ENCODE assay signal across 15 mouse cellular contexts in the genomic region with DNA sequence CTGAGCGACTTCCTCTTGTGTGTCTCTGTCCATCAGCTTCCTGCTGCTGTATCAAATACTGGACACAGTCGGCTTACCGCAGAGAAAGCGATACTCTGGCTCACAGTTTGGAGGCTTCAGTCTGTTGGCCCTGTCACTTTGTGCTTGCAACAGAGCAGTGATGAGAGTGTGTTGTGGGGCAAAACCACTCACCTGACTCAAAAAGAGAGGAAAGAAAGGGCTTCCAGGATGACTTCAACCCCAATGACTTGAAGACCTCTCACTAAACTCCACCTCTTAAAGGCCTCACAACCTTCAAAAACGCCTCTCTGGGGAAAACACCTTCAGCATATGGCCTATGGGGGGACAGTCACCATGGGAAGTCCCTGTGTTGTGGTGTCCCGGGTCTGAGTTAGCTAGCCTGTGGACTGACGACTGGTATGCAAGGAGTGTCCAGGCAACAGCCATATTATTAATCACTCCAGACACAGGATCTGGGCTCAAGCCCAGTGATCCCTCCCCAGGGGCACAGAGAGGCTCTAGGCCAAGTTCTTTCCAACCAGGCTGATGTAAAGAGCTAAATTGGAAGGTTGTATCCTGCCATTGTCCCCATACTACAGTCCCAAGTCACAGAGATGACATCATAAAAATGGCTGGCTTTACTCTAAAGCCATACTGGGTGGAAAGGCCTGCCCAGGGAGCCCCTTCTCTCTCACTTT. TPM values are rescaled to one million over a fixed set of nuclear protein-coding genes. Genes with fewer than 3 reads are reported as not detected.
DNase-seq lines count a peak whose midpoint lies in the region; ATAC-seq lines count a peak whose summit lies in the region.
"Had no signal": no experiment of that assay in that cellular context is flagged by ENCODE, and none has a peak within 500 bp of the region (broad histone marks: within the 10 kb centered on the region; RNA-seq: fewer than 3 reads in every experiment).

No protein-coding gene starts in this region.

- H3K36me3 ChIP-seq in heart, embryonic 13.5 days, result no peaks in the 10 kb centered on the region
- no peaks in the 10 kb centered on the region for H3K36me3 ChIP-seq in forebrain, embryonic 12.5 days (replicated peaks)
- H3K36me3 ChIP-seq: G1E; hindbrain, embryonic 10.5 days; liver, embryonic 15.5 days; neural tube, embryonic 12.5 days had no signal

- peaks cover 6% of the 10 kb centered on the region; the same call in 1 of the 2 replicates for H3K9me3 ChIP-seq in heart, embryonic 13.5 days
- H3K9me3 ChIP-seq in forebrain, embryonic 12.5 days, result no peaks in the 10 kb centered on the region
- H3K9me3 ChIP-seq: G1E; liver, embryonic 15.5 days; neural tube, embryonic 12.5 days had no signal

- peak overlapping the region; percentile 25; the same call in 1 of the 2 replicates for H3K27ac ChIP-seq in heart, embryonic 13.5 days (replicated peaks)
- no peak overlapping the region for H3K27ac ChIP-seq in forebrain, embryonic 12.5 days
- H3K27ac ChIP-seq: hindbrain, embryonic 10.5 days; liver, embryonic 15.5 days; neural tube, embryonic 12.5 days had no signal

- ATAC-seq in heart, embryonic 13.5 days (ENCODE audit: extremely low read depth, insufficient number of reproducible peaks, low FRiP score, low TSS enrichment), result no peak
- no peak for ATAC-seq in forebrain, embryonic 12.5 days (ENCODE audit: low FRiP score)
- ATAC-seq: forebrain, embryonic 14.5 days had no signal

- 80% methylated on average over 7 of the region's 7 CpGs for WGBS in heart, embryonic 13.5 days
- WGBS in forebrain, embryonic 12.5 days, result 87% methylated on average over 7 of the region's 7 CpGs

- H3K27me3 ChIP-seq in heart, embryonic 13.5 days (replicated peaks), result no peaks in the 10 kb centered on the region
- no peaks in the 10 kb centered on the region for H3K27me3 ChIP-seq in forebrain, embryonic 12.5 days
- H3K27me3 ChIP-seq: liver, embryonic 15.5 days; neural tube, embryonic 12.5 days had no signal

- H3K9ac ChIP-seq in heart, embryonic 13.5 days, result no peak overlapping the region
- no peak overlapping the region for H3K9ac ChIP-seq in forebrain, embryonic 12.5 days
- H3K9ac ChIP-seq: liver, embryonic 15.5 days; neural tube, embryonic 12.5 days had no signal

- no peak overlapping the region for H3K4me3 ChIP-seq in heart, embryonic 13.5 days
- no peak overlapping the region for H3K4me3 ChIP-seq in forebrain, embryonic 12.5 days (replicated peaks)
- H3K4me3 ChIP-seq: hindbrain, embryonic 10.5 days; liver, embryonic 15.5 days; neural tube, embryonic 12.5 days had no signal

- no peak overlapping the region for H3K4me2 ChIP-seq in heart, embryonic 13.5 days
- no peak overlapping the region for H3K4me2 ChIP-seq in forebrain, embryonic 12.5 days
- H3K4me2 ChIP-seq: liver, embryonic 15.5 days; neural tube, embryonic 12.5 days had no signal

- peaks cover 8% of the 10 kb centered on the region for H3K4me1 ChIP-seq in heart, embryonic 13.5 days
- peaks cover 3% of the 10 kb centered on the region; the same call in 1 of the 2 replicates for H3K4me1 ChIP-seq in forebrain, embryonic 12.5 days
- H3K4me1 ChIP-seq: neural tube, embryonic 12.5 days had no signal

- peak; percentile 33 for DNase-seq in kidney, adult 9 months
- no peak for DNase-seq in kidney, adult 18-20 months
- peak; percentile 68 for DNase-seq in adipocyte (ENCODE audit: low spot score)
- DNase-seq in kidney, postnatal 14 days, result peak; percentile 53
- DNase-seq in cerebellum, adult 18-20 months, result no peak
- DNase-seq: cerebellum, adult 8-10 months; midbrain, embryonic 14.5 days; retina, postnatal 1 day had no signal

RNA-seq across cellular contexts. Expression of gene Itpripl2, which starts 16.6 kb away (rescaled TPM):
- polyA plus RNA-seq in heart, embryonic 13.5 days (2015; fragmentation: Nextera tagmentation; extraction: Ambion mirVana), result 2.9 and 3.2 TPM in 2 replicates
- 1.0 and 1.3 TPM in 2 replicates for polyA plus RNA-seq in forebrain, embryonic 12.5 days (2016; fragmentation: Nextera tagmentation; extraction: Ambion mirVana)
- polyA plus RNA-seq: G1E had no signal

RNA-seq across cellular contexts. Expression of gene Syt17, which starts 27.1 kb away (rescaled TPM):
- polyA plus RNA-seq in heart, embryonic 13.5 days (2015; fragmentation: Nextera tagmentation; extraction: Ambion mirVana), result 0.82 and 1.7 TPM in 2 replicates
- 3.4 and 4.0 TPM in 2 replicates for polyA plus RNA-seq in forebrain, embryonic 12.5 days (2016; fragmentation: Nextera tagmentation; extraction: Ambion mirVana)
- polyA plus RNA-seq: G1E had no signal

RNA-seq across cellular contexts. Expression of gene Coq7, which starts 58.0 kb away (rescaled TPM):
- 145 and 178 TPM in 2 replicates for polyA plus RNA-seq in heart, embryonic 13.5 days (2015; fragmentation: Nextera tagmentation; extraction: Ambion mirVana)
- polyA plus RNA-seq in forebrain, embryonic 12.5 days (2016; fragmentation: Nextera tagmentation; extraction: Ambion mirVana), result 96.9 and 98.7 TPM in 2 replicates

Comparison
In these comparisons a context has a peak if more than half of its experiments do, and no peak if none do; other contexts are left out.
1. DNase-seq: peak in kidney, adult 9 months (single experiment), adipocyte (single experiment) and kidney, postnatal 14 days (single experiment); none in kidney, adult 18-20 months (single experiment) and cerebellum, adult 18-20 months (0 of 2).